Mouse (Mus musculus) layer of hippocampus, postnatal 25 days (tissue): Measurements from ENCODE around the gene Dmrt3. TPM values are rescaled to one million over a fixed set of nuclear protein-coding genes. Genes with fewer than 3 reads are reported as not detected.

Experiments
- DNase-seq, 2 experiments: peaks; one replicate each; pipeline ENCODE4 v3.0.0; 2022; ENCODE audit warnings: mixed read lengths in 2 of 2, low spot score in 1 of 2; ENCODE audit errors: extremely low spot score in 1 of 2
- total RNA-seq, 2 experiments: library from RNA; stranded (reverse); gene quantifications; 2 replicates each; pipeline ENCODE4 v1.2.3; 2021

Dmrt3 gene
- total RNA-seq, result 1 to 10 TPM in 1 of 2 experiments, under 1 TPM in 1; 0.59 to 1.2 TPM

DNA sequence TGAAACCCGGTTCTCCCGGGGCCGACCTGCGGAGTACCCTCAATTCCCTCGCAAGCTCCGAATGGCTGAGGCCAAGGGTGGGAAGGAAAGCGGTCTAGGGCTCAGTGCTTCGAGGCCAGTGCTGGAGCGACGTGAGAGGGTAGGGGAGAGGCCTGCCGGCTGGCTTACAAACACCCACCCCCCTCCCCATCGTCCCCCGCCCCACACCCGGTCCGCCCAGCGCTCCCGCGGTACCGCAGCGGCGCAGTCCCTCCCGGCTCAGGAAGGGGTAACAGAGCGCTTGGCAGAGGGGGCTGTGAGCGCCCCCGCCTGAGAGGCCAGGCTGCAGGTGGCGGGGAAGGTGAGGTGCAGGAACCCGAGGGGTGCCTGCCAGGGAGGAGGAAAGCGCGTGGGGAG lies at the start of gene Dmrt3:
Gene Dmrt3 (plus strand): TSS at position 287 of the 396 bp plus-strand sequence.
- no peak for DNase-seq

- no peak for DNase-seq
Measured at GRCm38 (mm10) chr19:25564430-25564829, 45.7 kb upstream of the Dmrt3 start.

DNA sequence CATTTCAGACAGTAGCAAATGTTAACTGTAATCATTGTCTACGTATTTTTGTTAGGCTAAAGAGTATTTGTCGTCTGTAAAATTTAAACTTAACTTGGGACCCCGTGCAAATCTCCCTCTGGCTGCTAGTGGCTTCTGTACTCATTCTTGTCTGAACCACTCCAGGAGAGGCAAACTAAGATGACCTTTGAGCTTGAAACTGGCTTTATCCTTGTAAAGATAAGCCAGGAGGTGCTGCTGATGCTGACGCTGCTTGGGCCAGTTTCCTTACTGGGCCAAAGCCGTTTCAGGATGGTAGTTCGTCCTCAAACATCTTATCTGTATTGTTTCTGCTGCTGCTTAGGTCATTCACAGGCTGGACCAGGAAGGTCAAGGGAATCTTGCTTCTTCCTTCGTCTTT lies 40.3 kb upstream of the Dmrt3 start:
- no peak for DNase-seq

- no peak for DNase-seq
Measured at GRCm38 (mm10) chr19:25574431-25574830, 35.7 kb upstream of the Dmrt3 start.

- DNase-seq, result no peak
Measured at GRCm38 (mm10) chr19:25574981-25575814, 34.9 kb upstream of the Dmrt3 start.

GRCm38 (mm10) chr19:25578358-25578757 lies 31.7 kb upstream of the Dmrt3 start:
- DNase-seq, result no peak

- DNase-seq, result no peak
Measured at GRCm38 (mm10) chr19:25579440-25579839, 30.7 kb upstream of the Dmrt3 start.

- no peak for DNase-seq
Measured at GRCm38 (mm10) chr19:25597717-25598232, 12.3 kb upstream of the Dmrt3 start.

DNA sequence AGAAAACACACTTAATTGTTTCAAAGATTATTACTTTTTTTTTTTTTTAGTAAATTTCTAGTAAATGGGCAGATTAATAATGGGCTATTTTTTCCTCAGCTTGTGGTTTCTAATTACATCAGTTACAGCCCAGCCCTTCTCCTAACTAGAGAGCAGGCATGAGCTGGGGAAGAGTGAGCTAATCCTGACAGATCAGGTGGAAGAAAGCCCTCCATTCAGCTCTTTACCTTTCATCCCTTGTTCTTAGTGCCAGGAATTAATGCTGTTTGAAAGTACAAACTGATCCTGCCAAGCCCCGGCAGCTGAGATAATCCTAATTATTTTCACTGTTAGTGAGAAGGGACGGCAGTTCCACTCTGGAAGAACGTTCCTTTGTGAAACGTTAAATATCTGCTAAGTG lies 11.5 kb upstream of the Dmrt3 start:
- no peak for DNase-seq

GRCm38 (mm10) chr19:25601966-25602365 lies 8.1 kb upstream of the Dmrt3 start:
- DNase-seq, result no peak

DNA sequence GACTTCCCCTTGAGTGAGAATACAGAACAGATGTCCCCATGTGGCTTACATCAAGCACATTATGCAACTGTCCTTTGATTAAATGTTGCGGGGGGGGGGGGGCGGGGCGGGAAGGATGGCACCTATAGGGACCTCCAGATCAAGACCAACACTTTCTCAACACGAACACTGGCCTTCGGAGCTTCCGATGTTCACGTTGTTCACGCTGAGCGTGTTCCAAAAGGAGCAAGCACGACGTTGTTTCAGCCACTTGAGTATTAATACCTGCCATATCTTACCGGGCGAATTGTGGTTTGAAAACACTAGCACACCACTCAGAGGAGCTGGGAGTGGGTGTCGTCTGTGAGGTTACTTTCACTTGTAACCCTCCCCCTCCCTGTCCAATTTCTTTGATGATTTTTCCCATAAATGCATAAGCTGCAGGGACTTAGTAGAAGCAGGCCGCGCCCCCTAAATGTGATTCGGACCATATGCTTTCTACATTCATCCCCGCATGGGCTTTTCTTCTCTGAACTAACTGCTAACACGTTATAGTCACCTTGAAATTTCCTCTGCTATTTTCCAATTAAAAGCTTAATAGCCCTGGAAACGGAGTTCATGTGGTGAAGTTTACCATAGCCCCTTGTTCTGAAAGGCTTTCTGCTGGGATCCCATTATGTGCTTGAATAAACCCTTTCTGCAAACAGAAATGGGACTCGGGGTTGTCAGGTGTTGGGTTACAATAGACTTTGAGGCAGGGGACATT lies 2.5 kb upstream of the Dmrt3 start:
- DNase-seq, result no peak

- DNase-seq, result no peak
Measured at GRCm38 (mm10) chr19:25608206-25608580, 1.9 kb upstream of the Dmrt3 start.

- DNase-seq, result no peak
Measured at GRCm38 (mm10) chr19:25608961-25609850, 895 bp upstream of the Dmrt3 start.

- DNase-seq, result no peak
Measured at GRCm38 (mm10) chr19:25610411-25611111, 460 bp downstream of the Dmrt3 start.

DNA sequence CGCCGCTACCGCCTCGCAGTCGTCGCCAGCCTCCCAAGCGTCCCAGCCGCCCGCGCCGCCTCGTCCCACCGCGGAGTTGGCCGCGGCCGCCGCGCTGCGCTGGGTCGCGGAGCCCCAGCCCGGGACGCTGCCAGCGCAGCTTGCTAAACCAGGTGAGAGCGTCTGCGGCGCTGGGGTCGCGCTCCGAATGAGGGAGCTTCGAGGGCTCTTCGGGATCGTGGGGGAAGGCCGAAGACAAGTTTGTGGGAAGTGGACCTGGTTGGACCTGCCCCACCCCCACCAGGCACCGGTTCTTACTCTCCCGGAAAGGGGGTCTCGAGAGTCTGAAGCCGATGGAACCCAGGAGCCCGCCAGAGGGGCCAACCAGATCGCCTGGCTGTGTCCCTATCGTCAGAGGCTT lies 1.0 kb downstream of the Dmrt3 start:
- DNase-seq, result no peak

DNA sequence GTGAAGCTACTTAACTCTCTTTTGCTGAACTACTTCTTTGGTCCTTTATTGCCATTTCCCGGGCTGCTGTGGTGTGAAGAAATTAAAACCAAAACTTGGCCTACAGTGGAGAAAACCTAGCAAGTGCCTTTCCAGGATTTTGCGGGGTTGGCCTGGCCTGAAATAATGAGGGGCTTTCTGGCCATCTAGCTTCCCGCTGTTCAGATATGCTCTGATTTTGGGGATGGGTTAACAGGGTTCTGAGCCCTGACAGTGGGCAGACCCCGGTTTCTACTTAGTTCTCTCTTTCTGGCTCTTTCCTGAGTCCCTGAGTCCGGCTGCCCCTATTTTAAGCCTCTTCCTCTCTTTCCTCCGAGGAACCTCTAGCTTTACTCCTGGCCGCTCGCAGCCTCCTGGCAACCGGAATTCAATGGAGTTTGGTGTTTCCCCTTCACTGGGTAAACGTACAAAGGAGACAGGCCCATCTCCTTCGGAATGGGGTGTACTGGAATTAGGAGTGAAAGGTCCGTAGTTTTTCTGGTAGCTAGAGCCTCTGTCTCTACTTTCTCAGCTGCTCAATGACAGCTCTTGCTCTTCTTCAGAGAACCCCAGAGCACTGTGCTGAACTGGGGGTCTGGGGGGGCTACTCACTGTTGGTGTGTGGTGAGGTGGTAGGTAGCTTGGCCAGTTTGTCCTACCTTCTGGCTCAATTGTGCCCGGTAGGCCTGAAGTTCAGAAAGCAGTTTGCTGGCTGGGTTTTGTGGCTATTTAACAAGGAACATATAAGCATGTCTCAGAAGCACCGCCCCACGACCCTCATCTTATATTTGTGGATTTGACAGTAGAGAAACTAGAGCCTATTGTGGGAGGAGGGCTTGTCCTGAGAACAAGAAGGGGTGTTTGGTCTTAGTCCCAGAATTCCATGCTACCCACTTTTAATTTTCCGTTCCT lies 2.0 kb downstream of the Dmrt3 start:
- no peak for DNase-seq

DNA sequence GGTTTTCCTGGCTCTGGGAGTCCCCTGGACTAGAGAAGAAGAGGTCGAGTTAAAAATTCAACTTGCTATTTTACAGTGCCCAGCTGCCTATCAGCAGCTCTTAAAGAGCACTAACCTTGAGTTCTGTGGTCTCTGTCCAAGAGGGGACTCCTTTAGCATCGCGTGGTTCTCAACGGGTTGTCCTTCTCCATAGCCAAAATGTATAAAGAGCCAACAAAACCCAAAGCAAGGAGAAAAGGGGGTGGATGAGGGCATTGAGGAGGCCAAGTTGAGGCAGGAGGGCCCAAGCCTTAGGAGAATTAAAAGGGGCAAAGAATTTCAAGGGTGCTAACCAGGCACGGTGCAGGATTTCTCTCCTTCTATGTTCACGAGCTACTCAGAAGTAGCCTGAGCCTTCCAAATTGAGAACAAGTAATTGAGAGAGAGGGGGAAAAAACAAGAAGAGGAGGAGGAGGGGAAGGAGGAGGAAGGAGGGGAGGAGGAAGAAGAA lies 2.8 kb downstream of the Dmrt3 start:
- DNase-seq, result no peak

DNA sequence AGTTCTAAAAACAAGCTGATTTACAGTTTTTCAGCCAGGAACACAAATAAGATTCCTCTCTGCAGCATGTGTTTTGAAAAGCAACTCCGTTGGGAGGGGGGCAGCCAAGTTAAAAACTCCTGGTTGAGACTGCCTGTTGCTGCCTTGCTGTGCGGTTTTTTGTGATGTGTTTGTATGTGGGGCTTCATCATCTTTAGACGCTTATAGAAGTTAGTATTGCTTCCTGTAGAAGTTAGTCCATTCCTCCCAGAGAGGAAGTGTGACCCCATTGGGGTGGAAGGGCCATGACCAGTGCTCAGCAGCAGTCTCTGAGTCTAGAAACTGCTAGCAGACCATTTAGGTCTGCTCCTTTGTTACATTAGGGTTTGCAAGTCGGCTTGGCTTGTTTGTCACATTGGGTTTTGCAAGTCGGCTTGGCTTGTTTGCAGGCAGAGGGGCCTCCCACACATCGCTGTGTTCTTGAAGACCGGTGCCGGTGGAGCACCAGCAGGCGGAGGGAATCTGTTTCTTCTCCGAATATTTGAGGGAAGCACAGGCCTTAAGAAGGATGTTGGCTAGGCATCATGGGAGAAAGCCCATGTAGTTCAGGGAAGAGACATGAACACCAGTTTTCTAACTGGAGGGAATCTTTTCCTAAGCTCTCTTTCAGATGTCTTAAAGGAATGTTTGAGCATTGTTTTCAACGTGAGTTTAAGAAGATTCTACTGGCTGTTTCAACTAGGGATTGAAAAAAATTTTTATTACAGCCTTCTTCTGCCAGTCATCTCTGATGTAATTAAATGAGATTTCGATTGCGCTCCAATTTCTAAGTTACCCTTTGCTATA lies 3.6 kb downstream of the Dmrt3 start:
- DNase-seq, result no peak
